Mouse (Mus musculus): ENCODE results near the gene Nxf2.
A peak's percentile ranks its signal among the peaks of the same experiment; 100 is the strongest.
"Not testable (repeated sequence)": the region's sequence is repeated elsewhere in the genome, so short reads cannot be mapped to it uniquely, and the experiment has no call there.

Gene Nxf2

DNA sequence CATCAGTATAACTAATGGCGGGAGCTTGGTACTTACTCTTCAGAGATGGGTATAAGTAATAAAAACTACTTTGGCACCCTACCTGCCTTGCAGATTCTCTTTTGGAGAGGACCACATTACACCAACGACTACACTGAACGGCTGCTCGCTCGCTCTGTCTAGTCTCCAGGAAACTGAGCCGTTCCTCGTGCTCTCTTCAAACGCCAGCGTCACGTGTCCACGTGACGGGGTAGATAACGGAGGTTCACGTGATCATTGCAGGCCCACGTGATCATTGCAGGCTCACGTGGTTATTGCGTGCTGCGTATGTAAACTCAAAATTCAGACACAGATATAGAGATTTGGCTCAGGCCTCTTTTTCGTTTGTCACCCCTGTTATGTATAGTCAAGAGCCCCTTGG lies at the start of gene Nxf2:
Gene Nxf2 (minus strand): TSS at position 209 of the 400 bp plus-strand sequence.
- DNase-seq: no peak

DNA sequence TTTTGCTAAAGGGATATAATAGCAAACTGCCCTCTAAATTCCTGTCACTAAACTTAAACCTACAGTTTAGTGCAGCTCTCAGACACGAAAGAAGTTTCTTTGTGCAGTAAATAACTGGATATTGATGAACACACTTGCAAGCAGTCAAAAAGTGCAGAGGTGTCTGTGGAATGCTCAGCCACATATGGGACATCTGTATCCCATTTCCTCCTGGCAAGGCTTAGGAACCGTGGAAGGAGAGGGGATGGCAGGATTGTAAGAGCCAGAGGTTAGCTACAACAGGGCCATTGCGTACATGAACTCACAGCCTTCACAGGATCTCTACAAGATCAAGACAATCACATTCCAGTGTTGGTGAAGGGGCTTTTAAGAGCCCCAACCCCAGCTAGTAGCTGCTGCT lies 46.8 kb upstream of the Nxf2 start:
- no peak for DNase-seq

DNA sequence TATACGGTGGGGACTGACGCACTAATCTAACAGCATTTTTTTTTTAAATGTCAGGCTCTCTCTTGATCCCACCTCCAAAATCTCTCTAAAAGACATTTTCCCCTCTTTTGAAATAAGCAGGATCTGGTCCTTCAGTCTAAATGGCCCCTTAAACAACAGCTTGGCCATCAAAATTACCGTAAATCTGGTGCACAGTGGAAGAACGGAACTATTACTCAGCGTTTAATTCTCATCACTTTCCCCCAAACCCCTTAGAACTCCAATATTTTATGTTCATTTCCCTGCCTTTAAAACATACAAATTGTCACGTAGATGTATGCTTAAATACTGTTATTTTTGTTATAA lies 44.9 kb upstream of the Nxf2 start:
- no peak for DNase-seq

DNA sequence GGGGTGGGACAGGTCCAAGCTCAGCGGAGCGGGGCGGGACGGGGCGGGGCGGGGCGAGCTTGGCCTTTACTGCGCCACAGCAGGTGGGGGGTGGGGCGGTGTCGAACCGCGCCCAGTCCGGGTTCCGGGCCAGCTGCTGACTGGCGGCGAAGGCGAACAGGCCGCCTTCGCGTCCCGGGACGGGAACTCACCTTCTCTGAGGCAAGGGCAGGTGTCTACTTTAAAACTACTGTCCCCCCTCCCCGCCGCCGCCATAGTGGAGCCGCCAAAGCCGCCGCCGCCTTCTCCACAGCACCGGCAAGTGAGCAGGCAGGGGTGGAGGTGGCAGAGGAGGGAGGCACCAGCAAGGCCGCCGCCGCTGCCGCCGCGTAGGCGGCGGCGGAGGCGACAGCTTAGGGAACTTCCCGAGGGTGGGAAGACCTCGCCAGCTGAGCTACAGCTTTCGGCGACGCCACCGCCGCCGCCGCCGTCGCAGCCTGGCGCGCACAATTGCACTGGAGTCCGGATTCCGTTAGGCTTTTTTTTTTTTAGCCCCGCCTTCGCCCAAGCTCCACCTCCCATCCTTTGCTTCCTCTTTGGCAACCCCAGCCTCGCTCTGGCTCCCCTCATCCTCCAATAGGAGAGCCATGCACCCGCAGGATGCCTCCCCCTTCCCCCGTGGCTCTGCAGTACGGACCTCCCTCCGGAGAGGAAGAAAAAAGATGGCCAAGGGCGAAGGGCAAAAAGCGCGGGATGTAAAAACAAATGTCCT lies 44.3 kb upstream of the Nxf2 start, which contains the start of gene Zmat1:
Gene Zmat1 (minus strand): TSS at position 490 of the 751 bp plus-strand sequence.
- DNase-seq: peak; percentile 87

DNA sequence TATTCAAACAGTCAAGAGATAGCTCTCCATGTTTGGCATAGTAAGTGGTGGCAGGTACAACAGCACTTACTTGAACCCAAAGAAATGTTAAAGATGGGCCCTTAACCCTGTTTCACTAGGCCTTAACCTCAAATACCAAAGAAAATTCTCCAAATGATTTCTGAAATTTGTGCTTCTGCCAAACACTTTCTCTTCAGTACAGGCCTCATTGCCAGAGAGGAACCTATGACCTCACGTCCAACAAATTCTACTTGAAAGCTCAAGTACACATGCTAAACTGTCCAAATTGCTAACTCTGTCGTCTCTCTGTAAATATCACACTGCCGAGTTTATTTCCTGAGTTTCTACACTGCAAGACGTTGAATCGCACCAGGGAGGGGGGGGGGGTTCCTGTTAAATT lies 43.5 kb upstream of the Nxf2 start:
- DNase-seq: no peak

DNA sequence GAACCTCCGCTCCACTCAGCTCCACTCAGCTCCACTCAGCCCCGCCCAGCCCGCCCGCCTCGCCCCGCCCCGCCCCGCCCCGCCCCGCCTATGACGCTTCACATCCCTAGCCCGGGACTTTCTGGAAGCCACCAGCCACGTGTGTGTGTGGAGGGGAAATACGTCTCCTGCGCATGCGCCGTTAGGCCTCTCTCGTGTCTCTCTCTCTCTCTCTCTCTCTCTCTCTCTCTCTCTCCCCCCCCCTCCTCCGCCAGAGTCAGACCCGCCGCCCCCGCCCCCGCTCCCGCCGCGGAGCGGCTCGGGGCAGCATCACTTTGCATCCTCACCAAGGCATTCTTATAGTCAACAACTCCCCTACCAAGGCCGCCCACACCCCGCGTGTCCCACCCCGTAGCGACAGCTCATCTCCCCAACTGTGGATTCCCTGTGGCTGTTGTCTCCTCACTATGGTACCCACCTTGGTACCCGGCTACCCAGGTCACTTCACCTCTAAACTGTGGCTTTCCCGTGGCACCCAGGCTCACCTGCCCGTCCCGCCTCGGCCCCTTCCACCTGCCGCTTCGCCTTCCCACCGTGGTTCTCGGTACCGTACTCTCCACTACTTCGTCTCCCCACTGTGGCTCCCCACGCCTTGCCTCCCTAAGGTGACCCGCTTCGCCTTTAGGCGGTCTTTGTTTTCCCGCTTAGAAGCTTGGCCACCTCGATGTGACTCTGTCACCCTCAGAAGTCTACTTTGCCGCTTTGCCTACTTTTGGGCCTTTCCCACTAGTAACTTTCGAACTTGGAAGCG lies 1.1 kb downstream of the Nxf2 start:
- peak; percentile 71 for DNase-seq

DNA sequence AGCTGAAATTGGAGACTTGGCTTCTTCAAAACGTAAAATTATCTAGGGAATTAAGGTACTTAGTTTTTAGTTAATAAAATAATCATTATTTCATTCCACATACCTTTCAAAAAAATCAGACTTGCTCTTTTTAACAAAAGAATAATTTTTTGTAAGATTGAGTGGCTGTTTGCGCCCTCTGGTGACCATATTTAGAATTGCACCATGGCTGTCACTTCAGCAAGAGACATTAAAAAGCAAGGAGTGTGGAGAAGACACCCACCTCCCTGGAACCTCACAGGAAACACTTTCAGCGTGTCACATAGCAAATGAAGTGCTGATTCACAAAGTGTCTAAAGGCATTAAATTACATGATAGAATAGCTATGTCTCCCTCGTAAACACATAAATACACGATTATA lies 34.2 kb downstream of the Nxf2 start:
- peak; percentile 64 for DNase-seq

DNA sequence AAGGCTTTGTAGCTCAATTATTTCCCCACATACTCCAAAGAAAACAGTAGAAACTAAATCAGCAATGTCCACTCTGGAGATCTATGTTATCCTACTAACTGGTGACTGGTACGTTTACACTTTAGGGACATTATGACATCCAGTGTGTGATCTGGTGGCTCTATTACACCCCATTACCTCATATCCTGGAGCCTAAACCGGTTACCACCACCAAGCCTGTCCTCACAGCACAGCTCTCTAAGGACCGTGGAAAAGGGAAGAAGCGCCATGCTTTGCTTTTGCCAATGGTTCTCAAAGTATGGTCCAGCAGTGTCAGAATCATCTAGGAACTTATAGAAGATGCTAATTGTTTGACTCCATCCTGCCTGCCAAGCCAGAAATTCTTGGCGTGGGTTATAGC lies 34.6 kb downstream of the Nxf2 start:
- DNase-seq: no peak

DNA sequence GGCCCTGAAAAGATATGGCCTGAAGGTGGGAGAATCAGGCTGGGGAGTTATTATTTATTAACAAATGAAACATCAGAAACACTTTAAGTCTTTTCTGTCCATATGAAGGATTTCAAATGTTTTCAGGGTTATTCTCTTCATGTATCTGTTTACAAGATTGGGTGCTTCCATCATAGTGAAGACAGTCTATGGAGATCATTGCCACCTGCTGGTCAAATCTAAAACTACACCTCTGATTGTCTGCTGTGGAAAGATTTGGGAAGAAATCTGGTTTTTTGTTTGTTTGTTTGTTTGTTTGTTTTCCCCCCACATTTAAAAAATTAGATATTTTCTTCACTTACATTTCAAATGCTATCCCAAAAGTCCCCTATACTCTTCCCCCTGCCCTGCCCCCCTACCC lies 39.5 kb downstream of the Nxf2 start:
- DNase-seq: peak; percentile 44

DNA sequence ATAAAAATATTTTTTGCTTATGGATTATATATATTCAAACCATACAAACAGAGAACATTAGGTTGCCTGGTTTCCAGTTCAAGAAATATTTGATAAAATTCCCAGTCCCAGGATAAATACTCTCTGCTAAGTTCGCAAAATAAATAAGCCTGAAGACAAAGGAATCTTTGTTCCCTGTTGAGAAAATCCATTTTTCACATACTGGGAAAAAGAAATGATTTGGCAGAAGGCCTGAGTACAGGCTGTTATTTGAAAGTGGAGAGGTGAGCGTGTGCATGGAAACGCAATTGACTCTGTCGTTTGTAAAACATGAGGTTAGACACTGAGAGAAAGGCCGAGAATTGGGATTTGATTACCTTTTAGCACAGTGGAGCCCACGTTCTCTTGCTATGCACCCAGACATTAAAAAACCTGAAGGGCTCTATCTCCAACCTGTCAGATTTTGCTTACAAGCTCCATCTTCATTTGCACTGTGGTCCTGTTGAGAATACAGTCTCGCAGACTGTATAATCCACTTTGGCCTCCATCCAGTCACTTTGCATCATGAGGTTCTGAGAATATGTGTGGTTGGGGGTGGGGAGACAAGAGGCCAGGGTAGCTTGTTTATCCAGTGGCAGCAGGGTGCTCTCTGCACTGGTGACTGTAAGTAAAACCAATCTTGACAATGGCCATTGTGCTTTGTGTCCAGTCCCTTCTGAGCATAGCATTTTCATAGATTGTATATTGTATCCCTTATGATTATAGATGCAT lies 40.7 kb downstream of the Nxf2 start:
- DNase-seq: no peak

DNA sequence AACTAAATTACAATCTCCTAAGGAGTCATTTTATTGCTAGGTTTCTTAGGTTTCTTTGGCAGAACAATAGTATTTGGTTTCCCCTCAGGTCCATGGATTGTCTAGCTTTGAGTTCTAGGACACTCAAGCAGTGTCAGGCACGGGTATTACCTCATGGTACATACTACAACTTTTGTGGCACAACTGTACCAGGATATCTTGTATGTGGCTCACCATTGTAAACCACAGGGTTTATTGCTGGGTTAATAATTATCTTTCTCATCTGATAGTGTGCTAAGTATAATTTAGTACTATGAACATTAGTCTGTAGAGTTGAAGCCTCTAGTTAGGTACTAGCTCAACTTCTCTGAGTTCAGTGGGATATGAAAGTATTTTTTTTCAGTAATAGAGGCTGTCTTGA lies 45.3 kb downstream of the Nxf2 start:
- DNase-seq: no peak

DNA sequence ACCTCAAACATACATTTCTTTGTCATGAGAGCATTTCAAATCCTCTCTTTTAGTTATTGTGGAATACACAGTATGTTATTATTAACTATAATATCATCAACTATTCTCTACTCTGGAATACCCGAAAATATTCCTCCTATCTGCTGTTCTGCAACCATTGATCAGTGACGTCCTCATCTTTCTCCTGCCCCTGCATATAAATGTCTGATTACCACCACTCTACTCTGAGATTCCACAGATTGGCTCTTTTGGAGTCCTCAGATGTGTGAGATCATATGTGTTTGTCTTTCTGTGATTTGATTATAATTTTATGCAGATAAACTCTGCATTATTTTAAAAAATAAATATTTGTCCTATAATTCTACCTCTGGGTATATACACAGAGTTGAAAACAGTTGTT lies 48.8 kb downstream of the Nxf2 start:
- DNase-seq: no peak

DNA sequence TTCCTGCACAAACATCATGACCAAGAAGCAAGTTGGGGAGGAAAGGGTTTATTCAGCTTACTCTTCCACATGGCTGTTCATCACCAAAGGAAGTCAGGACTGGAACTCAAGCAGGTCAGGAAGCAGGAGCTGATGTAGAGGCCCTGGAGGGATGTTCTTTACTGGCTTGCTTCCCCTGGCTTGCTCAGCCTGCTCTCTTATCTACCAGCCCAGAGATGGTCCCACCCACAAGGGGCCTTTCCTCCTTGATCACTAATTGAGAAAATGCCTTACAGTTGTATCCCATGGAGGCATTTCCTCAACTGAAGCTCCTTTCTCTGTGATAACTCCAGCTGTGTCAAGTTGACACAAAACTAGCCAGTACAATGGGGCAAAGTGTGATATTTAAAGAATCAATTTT lies 49.2 kb downstream of the Nxf2 start:
- DNase-seq: not testable (repeated sequence)

DNA sequence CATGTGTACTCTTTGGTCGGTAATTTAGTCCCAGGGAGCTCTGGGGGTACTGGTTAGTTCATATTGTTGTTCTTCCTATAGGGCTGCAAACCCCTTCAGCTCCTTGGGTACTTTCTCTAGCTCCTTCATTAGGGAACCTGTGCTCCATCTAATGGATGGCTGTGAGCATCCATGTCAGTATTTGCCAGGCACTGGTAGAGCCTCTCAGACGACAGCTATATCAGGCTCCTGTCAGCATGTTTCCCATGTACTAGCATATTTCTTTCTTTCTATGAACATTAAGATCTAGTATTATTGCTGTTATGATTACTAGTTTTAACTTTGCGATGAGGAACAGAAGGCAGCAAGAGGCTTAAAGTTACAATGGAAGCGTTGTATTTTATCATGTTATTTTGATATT lies 49.7 kb downstream of the Nxf2 start:
- DNase-seq: no peak

DNA sequence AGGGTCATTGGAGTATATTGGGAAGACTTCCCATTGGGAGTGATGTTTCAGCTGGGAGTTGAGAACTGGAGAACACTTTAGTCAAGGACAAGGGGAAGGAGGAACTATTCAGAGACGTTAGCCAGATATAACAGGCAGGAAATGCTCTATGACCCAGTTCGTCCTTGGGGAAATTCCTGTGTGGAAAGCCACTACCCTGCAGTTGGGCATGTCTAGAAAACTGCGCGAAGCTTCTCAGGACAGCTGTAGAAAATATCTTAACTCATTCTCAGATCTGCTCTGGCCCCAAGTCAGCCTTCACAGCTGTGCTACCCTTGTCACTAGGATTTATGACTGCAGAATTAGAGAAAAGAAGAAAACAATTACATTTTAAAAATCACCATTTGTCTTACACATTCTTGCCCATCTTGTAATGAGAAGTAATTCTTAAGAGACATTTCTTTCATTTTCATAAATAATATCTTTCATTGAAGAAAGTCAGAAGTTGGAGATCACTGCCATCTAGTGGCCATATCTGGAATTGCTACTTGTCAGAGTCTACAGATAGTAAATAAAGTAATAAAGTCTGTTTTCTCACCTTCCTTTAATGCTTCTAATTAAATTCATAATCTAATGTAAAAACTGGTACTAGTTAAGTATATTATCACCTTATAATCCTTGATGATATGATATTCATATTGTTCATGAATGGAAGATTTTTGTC lies 51.2 kb downstream of the Nxf2 start:
- peak; percentile 27 for DNase-seq

DNA sequence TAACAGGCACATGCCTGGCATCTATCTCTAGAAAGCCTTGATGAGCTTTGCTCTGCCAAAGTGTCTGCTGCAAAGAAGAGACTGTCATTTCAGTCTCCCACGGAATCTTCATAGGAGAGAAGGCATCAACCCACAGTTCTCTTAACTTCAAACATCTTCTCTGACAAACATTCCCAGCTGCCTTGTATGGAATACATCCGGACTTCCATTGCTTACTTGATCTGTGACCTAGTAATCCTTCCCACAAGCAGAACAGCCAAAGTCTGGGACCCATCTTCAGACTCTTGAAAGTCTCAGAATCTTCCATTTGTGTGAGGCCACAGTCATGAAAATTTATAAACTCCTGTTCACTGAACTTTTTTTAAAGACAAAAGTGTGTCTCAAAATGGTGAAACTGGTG lies 51.7 kb downstream of the Nxf2 start:
- no peak for DNase-seq

DNA sequence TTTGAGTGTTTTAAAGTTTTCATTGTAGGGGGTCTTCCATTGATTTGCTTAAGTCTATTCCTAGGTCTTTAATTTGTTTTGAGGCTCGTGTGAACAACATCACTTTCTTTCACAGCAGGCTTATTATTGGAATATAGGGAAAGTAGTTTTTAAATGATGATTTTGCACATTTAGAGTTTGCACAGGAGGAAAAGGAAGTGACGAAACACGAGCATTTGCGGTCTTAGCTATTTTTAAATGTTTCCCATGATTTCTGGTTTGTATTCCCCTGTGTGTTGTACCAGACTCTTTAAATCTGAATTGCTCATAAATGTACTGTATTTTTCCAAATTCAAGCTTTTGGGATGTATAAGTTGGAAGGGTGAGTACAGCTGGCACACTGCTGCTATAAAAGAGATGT lies 54.2 kb downstream of the Nxf2 start:
- no peak for DNase-seq

Data from thymus, postnatal 4 days (tissue).